In the genomic region with DNA sequence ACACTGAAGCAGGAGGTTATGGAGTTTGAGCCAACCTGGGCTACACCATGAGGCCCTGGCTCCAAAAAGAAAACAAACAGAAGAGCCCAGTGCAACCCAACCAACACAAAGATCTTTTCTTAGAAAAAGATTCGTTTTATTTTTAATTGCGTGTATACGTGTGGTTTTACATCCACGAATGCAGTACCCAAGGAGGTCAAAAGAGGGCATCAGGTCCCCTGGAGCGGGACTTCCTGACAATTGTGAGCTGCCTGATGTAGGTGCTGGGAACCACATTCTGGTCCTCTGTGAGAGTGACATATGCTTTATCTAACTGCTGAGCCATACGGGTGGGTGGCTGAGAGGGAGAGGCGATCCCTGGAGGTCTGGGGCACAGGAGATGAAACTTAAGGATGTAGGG, we compare ENCODE assay signal across 13 mouse cellular contexts.
"Had no signal": no experiment of that assay in that cellular context is flagged by ENCODE, and none has a peak within 500 bp of the region (broad histone marks: within the 10 kb centered on the region; RNA-seq: fewer than 3 reads in every experiment).

No protein-coding gene starts in this region.

- H3K36me3 ChIP-seq: intestine, embryonic 15.5 days; limb, embryonic 12.5 days; midbrain, embryonic 13.5 days had no signal

- H3K9ac ChIP-seq: intestine, embryonic 15.5 days; limb, embryonic 12.5 days; liver, embryonic 14.5 days; midbrain, embryonic 13.5 days had no signal

- H3K9me3 ChIP-seq: intestine, embryonic 15.5 days had no signal

- DNase-seq: layer of hippocampus, postnatal 36 days; liver; lung, adult 2 months; lung, postnatal 10 days; right cerebral cortex, adult 18-20 months; right cerebral cortex, postnatal 25 days; thymus, postnatal 14 days had no signal

- H3K27ac ChIP-seq: intestine, embryonic 15.5 days; liver, embryonic 14.5 days; macrophage; midbrain, embryonic 13.5 days had no signal

- H3K27me3 ChIP-seq: intestine, embryonic 15.5 days; limb, embryonic 12.5 days had no signal

- H3K4me3 ChIP-seq: intestine, embryonic 15.5 days; limb, embryonic 12.5 days; megakaryocyte, embryonic 14.5 days; midbrain, embryonic 13.5 days had no signal
